Mouse (Mus musculus) ovary, postnatal 10 days (tissue): ENCODE measurements around the gene Tdrd1.

Experiments
- DNase-seq: peaks from one replicate; pipeline ENCODE4 v3.0.0; 2022; ENCODE audit warnings: low spot score

The Tdrd1 gene

DNA sequence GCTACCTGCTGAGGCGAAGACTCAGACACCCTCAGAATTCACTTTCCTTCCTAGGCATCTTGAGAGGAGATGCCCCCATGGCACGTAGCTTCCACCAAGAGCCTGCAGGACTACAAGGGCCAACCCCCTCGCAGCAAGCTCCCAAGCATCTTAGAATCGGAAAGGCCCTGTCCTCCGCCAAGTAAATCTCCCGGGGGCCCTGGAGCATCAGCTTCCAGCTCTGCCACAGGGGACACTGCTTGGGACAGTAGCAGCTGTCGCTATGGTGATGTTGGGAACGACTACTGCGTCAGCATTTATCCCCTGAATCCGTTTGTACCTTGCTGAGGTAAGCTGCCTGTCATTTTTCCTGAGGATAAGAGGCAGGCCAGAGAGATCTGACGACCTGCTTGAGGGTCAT lies 84.6 kb downstream of the Tdrd1 start:
- DNase-seq, result no peak

DNA sequence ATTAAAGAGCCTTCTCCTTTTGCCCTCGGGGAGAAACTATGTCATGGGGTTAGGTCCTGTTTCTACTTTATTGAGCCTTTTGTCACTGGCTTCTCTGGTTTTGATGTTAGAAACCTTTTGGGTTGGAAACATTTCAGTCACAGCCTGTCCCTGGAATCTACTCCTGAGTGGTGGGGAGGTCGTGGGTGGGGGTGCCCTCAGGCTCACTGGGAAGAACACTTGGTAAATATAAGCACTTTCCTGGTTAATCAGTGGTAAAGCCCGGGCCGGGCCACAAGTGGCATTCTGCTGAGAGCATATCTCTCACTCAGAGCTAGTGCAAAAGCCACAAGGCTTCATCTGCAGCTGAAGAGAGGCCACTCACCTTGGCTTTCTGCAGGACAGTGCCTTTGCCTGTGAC lies 87.8 kb downstream of the Tdrd1 start:
- DNase-seq, result no peak

DNA sequence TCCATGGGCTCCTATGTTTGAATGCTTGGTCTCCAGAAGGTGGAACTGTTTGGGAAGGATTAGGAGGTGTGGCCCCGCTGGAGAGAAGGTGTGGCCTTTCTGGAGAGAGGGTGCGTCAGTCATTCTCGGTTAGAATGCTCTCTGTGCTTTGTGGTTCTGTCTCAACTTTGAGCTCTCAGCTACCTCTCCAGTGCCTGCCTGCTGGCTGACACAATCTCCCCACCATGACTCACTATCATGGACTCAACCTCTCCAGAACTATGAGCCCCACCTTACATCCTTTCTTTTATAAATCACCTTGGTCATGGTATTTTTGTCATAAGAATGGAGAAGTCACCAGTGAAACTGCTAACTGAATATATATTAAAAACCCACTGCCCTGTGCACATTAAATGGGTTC lies 88.6 kb downstream of the Tdrd1 start:
- DNase-seq, result no peak

DNA sequence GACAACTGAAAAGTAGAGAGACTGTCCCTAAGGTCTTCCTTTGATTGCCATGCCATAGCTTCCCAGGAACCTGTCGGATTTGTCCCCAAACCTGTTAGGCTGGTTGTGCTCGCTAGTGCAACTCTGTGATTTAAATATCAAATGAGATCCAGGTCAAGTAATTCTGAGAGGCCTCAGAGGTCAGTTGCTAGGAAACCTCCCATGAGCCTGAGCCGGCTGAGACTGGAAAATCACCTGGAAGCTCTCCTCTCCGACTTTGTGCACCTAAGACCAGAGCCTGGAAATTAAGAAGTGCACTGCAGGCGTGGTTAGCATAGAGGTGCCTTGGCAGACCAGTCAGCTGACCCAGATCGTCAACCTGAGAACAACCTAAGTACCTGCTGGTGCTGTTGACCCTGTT lies 89.1 kb downstream of the Tdrd1 start:
- DNase-seq, result no peak
